8 mouse cellular contexts compared by ENCODE assay signal in genomic region chr2:154372151-154372829, GRCm38 (mm10). TPM values are rescaled to one million over a fixed set of nuclear protein-coding genes. Genes with fewer than 3 reads are reported as not detected.
DNase-seq lines count a peak whose midpoint lies in the region; ATAC-seq and TF ChIP-seq lines count a peak whose summit lies in the region.

No protein-coding gene starts in this region.

- TF ChIP-seq POLR2A in heart, adult 2 months (IDR thresholded peaks at IDR 0.05; ENCODE audit: insufficient read depth, low read depth, low read length), result peak; percentile 98
- TF ChIP-seq POLR2A in kidney, adult 2 months (IDR thresholded peaks at IDR 0.05; ENCODE audit: low read depth, low read length), result peak; percentile 95

- H3K27ac ChIP-seq in embryonic facial prominence, embryonic 13.5 days, result peak overlapping the region; percentile 85
- H3K27ac ChIP-seq in heart, adult 2 months, result peak overlapping the region; percentile 91
- H3K27ac ChIP-seq in kidney, adult 2 months (ENCODE audit: insufficient read depth, low read depth, low read length), result peak overlapping the region; percentile 81
- H3K27ac ChIP-seq in limb, embryonic 12.5 days, result peak overlapping the region; percentile 94
- peak overlapping the region; percentile 75 for H3K27ac ChIP-seq in midbrain, embryonic 14.5 days (replicated peaks; ENCODE audit: low read depth, low read length)

- no peaks in the 10 kb centered on the region for H3K27me3 ChIP-seq in embryonic facial prominence, embryonic 13.5 days
- no peaks in the 10 kb centered on the region for H3K27me3 ChIP-seq in heart, adult 2 months (ENCODE audit: control insufficient read depth, insufficient read depth, low read length)
- H3K27me3 ChIP-seq in kidney, adult 2 months (replicated peaks; ENCODE audit: control insufficient read depth, insufficient read depth, low read length), result no peaks in the 10 kb centered on the region
- H3K27me3 ChIP-seq in limb, embryonic 12.5 days, result no peaks in the 10 kb centered on the region
- H3K27me3 ChIP-seq in midbrain, embryonic 14.5 days (ENCODE audit: control insufficient read depth, insufficient read depth, low read length), result no peaks in the 10 kb centered on the region

- ATAC-seq in embryonic facial prominence, embryonic 13.5 days (ENCODE audit: insufficient number of reproducible peaks, insufficient read depth, low FRiP score, low TSS enrichment, low read depth), result peak; percentile 81
- ATAC-seq in limb, embryonic 12.5 days (ENCODE audit: insufficient number of reproducible peaks, insufficient read depth, low FRiP score, low TSS enrichment, low read depth), result peak; percentile 75; the same call in 1 of the 2 replicates
- peak; percentile 84; the same call in 1 of the 2 replicates for ATAC-seq in midbrain, embryonic 14.5 days (ENCODE audit: low FRiP score, low TSS enrichment)

- H3K9ac ChIP-seq in embryonic facial prominence, embryonic 13.5 days, result peak overlapping the region; percentile 97
- H3K9ac ChIP-seq in heart, adult 2 months (ENCODE audit: low read depth, low read length), result peak overlapping the region; percentile 83
- H3K9ac ChIP-seq in limb, embryonic 12.5 days (replicated peaks), result peak overlapping the region; percentile 93
- H3K9ac ChIP-seq in midbrain, embryonic 14.5 days (replicated peaks; ENCODE audit: low read length), result peak overlapping the region; percentile 77

- H3K36me3 ChIP-seq in embryonic facial prominence, embryonic 13.5 days, result peaks cover 24% of the 10 kb centered on the region
- peaks cover 3% of the 10 kb centered on the region; the same call in 1 of the 2 replicates for H3K36me3 ChIP-seq in heart, adult 2 months (ENCODE audit: control insufficient read depth, insufficient read depth, low read length)
- 0 out of 2 replicates have a peak, but pooled peaks cover 2% of the 10 kb centered on the region for H3K36me3 ChIP-seq in kidney, adult 2 months (ENCODE audit: control insufficient read depth, insufficient read depth, low read length)
- peaks cover 29% of the 10 kb centered on the region for H3K36me3 ChIP-seq in limb, embryonic 12.5 days
- H3K36me3 ChIP-seq in midbrain, embryonic 14.5 days (ENCODE audit: control insufficient read depth, insufficient read depth, low read length), result peaks cover 9% of the 10 kb centered on the region; the same call in 1 of the 2 replicates

- no peaks in the 10 kb centered on the region for H3K9me3 ChIP-seq in embryonic facial prominence, embryonic 13.5 days
- H3K9me3 ChIP-seq in limb, embryonic 12.5 days, result no peaks in the 10 kb centered on the region
- H3K9me3 ChIP-seq in midbrain, embryonic 14.5 days (ENCODE audit: control insufficient read depth, low read length), result no peaks in the 10 kb centered on the region

- under 1% methylated on average over 42 of the region's 42 CpGs for WGBS in embryonic facial prominence, embryonic 13.5 days
- under 1% methylated on average over 42 of the region's 42 CpGs for WGBS in heart, adult 2 months
- under 1% methylated on average over 42 of the region's 42 CpGs for WGBS in kidney, adult 2 months
- WGBS in limb, embryonic 12.5 days, result under 1% methylated on average over 42 of the region's 42 CpGs
- WGBS in midbrain, embryonic 14.5 days, result under 1% methylated on average over 42 of the region's 42 CpGs

- TF ChIP-seq EP300 in heart, adult 2 months (IDR thresholded peaks at IDR 0.05; ENCODE audit: insufficient read depth, low read depth, low read length), result 0 out of 2 replicates have a peak, but pooled peaks have one; percentile 62

- intact Hi-C loops in heart, adult 2 months (cut with DNase I), result loop anchor here (2.0 kb wide), 1 partner anchor 35 kb away; no protein-coding TSS in a partner anchor

- peak overlapping the region; percentile 81 for H3K4me3 ChIP-seq in embryonic facial prominence, embryonic 13.5 days
- H3K4me3 ChIP-seq in heart, adult 2 months, result peak overlapping the region; percentile 98
- H3K4me3 ChIP-seq in kidney, adult 2 months (ENCODE audit: insufficient read depth, low read depth, low read length), result peak overlapping the region; percentile 97
- peak overlapping the region; percentile 70 for H3K4me3 ChIP-seq in limb, embryonic 12.5 days (replicated peaks)
- peak overlapping the region; percentile 62 for H3K4me3 ChIP-seq in midbrain, embryonic 14.5 days (replicated peaks; ENCODE audit: low read depth, low read length)

- 0 out of 2 replicates have a peak, but pooled peaks cover 5% of the 10 kb centered on the region for H3K4me1 ChIP-seq in embryonic facial prominence, embryonic 13.5 days
- H3K4me1 ChIP-seq in heart, adult 2 months (ENCODE audit: control insufficient read depth, insufficient read depth, low read length), result peaks cover 8% of the 10 kb centered on the region
- peaks cover 6% of the 10 kb centered on the region; the same call in 1 of the 2 replicates for H3K4me1 ChIP-seq in kidney, adult 2 months (ENCODE audit: control insufficient read depth, insufficient read depth, low read length)
- no peaks in the 10 kb centered on the region for H3K4me1 ChIP-seq in limb, embryonic 12.5 days (replicated peaks)
- peaks cover 5% of the 10 kb centered on the region; the same call in 1 of the 2 replicates for H3K4me1 ChIP-seq in midbrain, embryonic 14.5 days (ENCODE audit: control insufficient read depth, insufficient read depth, low read length)

- DNase-seq in 416B (ENCODE audit: low read depth), result peak; percentile 83
- peak; percentile 78 to 83 for DNase-seq in adrenal gland, postnatal 4 days (ENCODE audit: low spot score in 2 of 2)
- DNase-seq in heart, adult 2 months, result peak; percentile 90 to 92
- DNase-seq in kidney, adult 2 months, result peak; percentile 94
- DNase-seq in midbrain, embryonic 14.5 days, result peak; percentile 94
- peak; percentile 76 for DNase-seq in spleen, adult 12 weeks (ENCODE audit: low spot score)

- H3K4me2 ChIP-seq in embryonic facial prominence, embryonic 13.5 days, result peak overlapping the region; percentile 72
- peak overlapping the region; percentile 62 for H3K4me2 ChIP-seq in limb, embryonic 12.5 days
- peak overlapping the region; percentile 81 for H3K4me2 ChIP-seq in midbrain, embryonic 14.5 days (ENCODE audit: low read length)

- TF ChIP-seq CTCF in heart, adult 2 months (IDR thresholded peaks at IDR 0.05), result peak; percentile 26
- TF ChIP-seq CTCF in kidney, adult 2 months (conservative IDR thresholded peaks at IDR 0.05; ENCODE audit: insufficient read depth, insufficient read length, low read depth, low read length), result peak; percentile 25; the same call in 1 of the 2 replicates

- H3K79me2 ChIP-seq in heart, adult 2 months (replicated peaks; ENCODE audit: control insufficient read depth, insufficient read depth, low read length), result no peaks in the 10 kb centered on the region

RNA-seq across cellular contexts. Expression of gene Cdk5rap1, which starts 0.5 kb away (rescaled TPM):
- 10 to 100 TPM; 15.9 to 17.9 TPM for total RNA-seq in adrenal gland, postnatal 4 days (2021)
- 18.5 and 22.4 TPM in 2 replicates for polyA plus RNA-seq in embryonic facial prominence, embryonic 13.5 days (2015; fragmentation: Nextera tagmentation; extraction: Ambion mirVana)
- 10 to 100 TPM; 20.1 to 20.2 TPM for total RNA-seq in heart, adult 2 months (2021)
- polyA plus RNA-seq in heart, adult 2 months (2012; rRNA removed), result 10.5 and 21.1 TPM in 2 replicates
- 17.1 and 19.0 TPM in 2 replicates for polyA plus RNA-seq in kidney, adult 2 months (2012; rRNA removed)
- 19.2 and 19.4 TPM in 2 replicates for polyA plus RNA-seq in limb, embryonic 12.5 days (2016; fragmentation: Nextera tagmentation; extraction: Ambion mirVana)
- polyA plus RNA-seq in midbrain, embryonic 14.5 days (2014; fragmentation: Nextera tagmentation; extraction: Ambion mirVana), result 11.0 and 22.9 TPM in 2 replicates

RNA-seq across cellular contexts. Expression of gene Snta1, which starts 35.6 kb away (rescaled TPM):
- total RNA-seq in adrenal gland, postnatal 4 days (2021), result 10 to 100 TPM; 29.2 to 30.1 TPM
- 8.8 and 8.9 TPM in 2 replicates for polyA plus RNA-seq in embryonic facial prominence, embryonic 13.5 days (2015; fragmentation: Nextera tagmentation; extraction: Ambion mirVana)
- total RNA-seq in heart, adult 2 months (2021), result 10 to 100 TPM; 73.6 to 95.0 TPM
- 64.8 and 66.0 TPM in 2 replicates for polyA plus RNA-seq in heart, adult 2 months (2012; rRNA removed)
- 60.5 and 63.4 TPM in 2 replicates for polyA plus RNA-seq in kidney, adult 2 months (2012; rRNA removed)
- polyA plus RNA-seq in limb, embryonic 12.5 days (2016; fragmentation: Nextera tagmentation; extraction: Ambion mirVana), result 7.5 and 8.3 TPM in 2 replicates
- polyA plus RNA-seq in midbrain, embryonic 14.5 days (2014; fragmentation: Nextera tagmentation; extraction: Ambion mirVana), result 4.0 and 5.8 TPM in 2 replicates

Comparison
In these comparisons a context has a peak if more than half of its experiments do, and no peak if none do; other contexts are left out.
1. Peak in every context shown above with its lines: DNase-seq, ATAC-seq, H3K4me3 ChIP-seq and H3K27ac ChIP-seq.